Mouse (Mus musculus): ENCODE results near the gene Ccdc141.

DNA sequence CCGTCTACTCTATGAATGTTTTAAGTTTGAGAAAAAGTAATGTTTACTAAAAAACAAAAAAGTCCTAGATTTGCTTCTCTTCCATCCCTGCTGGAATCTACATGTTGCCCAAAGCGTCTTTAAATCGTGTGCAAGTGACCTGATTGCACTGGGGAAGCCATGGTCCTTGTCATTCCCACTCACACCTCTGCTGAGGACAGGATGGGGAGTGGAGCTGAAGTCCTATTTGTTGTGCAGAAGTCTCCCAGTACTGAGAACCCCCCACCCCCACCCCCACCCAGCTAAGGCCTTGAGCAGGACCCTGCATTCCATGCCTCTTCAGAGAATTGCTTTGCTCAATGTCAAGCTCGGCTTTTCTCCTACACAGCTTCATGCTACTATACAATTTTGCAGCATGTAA, 1.2 kb downstream of the Ccdc141 start:
- TF ChIP-seq CTCF (IDR thresholded peaks at IDR 0.05; ENCODE audit: extremely low read depth, insufficient read length, insufficient replicate concordance, low read depth, low read length) (no peak), POLR2A (IDR thresholded peaks at IDR 0.05; ENCODE audit: low read depth, low read length) (no peak)
